ENCODE assay signal across 17 mouse cellular contexts in genomic region chr14:8450342-8450741, GRCm38 (mm10).
"Had no signal": no experiment of that assay in that cellular context is flagged by ENCODE, and none has a peak within 500 bp of the region (broad histone marks: within the 10 kb centered on the region; RNA-seq: fewer than 3 reads in every experiment).

No protein-coding gene starts in this region.

- H3K36me3 ChIP-seq: lung, embryonic 15.5 days; midbrain, embryonic 13.5 days; midbrain, embryonic 15.5 days; neural tube, embryonic 12.5 days; stomach, embryonic 15.5 days had no signal

- H3K4me3 ChIP-seq: lung, embryonic 15.5 days; megakaryocyte, embryonic 14.5 days; midbrain, embryonic 13.5 days; midbrain, embryonic 15.5 days; neural tube, embryonic 12.5 days; stomach, embryonic 15.5 days had no signal

- H3K4me1 ChIP-seq: lung, embryonic 15.5 days; midbrain, embryonic 13.5 days; midbrain, embryonic 15.5 days; neural tube, embryonic 12.5 days; stomach, embryonic 15.5 days had no signal

- H3K9ac ChIP-seq: lung, embryonic 15.5 days; midbrain, embryonic 13.5 days; midbrain, embryonic 15.5 days; neural tube, embryonic 12.5 days; stomach, embryonic 15.5 days had no signal

- H3K27me3 ChIP-seq: lung, embryonic 15.5 days; megakaryocyte, embryonic 14.5 days; midbrain, embryonic 13.5 days; midbrain, embryonic 15.5 days; neural tube, embryonic 12.5 days; stomach, embryonic 15.5 days had no signal

- H3K27ac ChIP-seq: lung, embryonic 15.5 days; macrophage; midbrain, embryonic 13.5 days; midbrain, embryonic 15.5 days; neural tube, embryonic 12.5 days; stomach, embryonic 15.5 days; stomach, postnatal 0 days had no signal

- DNase-seq: lung, adult 2 months; lung, postnatal 14 days; lung, postnatal 36 days; right cerebral cortex, postnatal 14 days; thymus, adult 2 months; thymus, postnatal 25 days; thymus, postnatal 4 days had no signal

- H3K4me2 ChIP-seq: lung, embryonic 15.5 days; midbrain, embryonic 11.5 days; midbrain, embryonic 13.5 days; midbrain, embryonic 15.5 days; neural tube, embryonic 12.5 days; stomach, embryonic 15.5 days had no signal

- ATAC-seq: lung, postnatal 0 days; midbrain, embryonic 13.5 days; midbrain, embryonic 15.5 days had no signal

- H3K9me3 ChIP-seq: lung, embryonic 15.5 days; megakaryocyte, embryonic 14.5 days; midbrain, embryonic 13.5 days; midbrain, embryonic 15.5 days; neural tube, embryonic 12.5 days; stomach, embryonic 15.5 days had no signal
